Mouse (Mus musculus) ES-E14 (cell line): ENCODE results near the gene Litaf. TPM values are rescaled to one million over a fixed set of nuclear protein-coding genes. Genes with fewer than 3 reads are reported as not detected.
"Not testable (repeated sequence)": the region's sequence is repeated elsewhere in the genome, so short reads cannot be mapped to it uniquely, and the experiment has no call there.

Source experiments
- DNase-seq: peaks from one replicate; pipeline ENCODE4 v3.0.0-alpha.2; 2013; ENCODE audit warnings: low read depth, low spot score
- H3K27ac ChIP-seq: 2 replicates; pipeline ENCODE4 v1.5.1; 2012; ENCODE audit warnings: low read depth, mild to moderate bottlenecking, low read length, moderate library complexity, mixed read lengths; ENCODE audit not compliant: poor library complexity, insufficient read depth, severe bottlenecking
- H3K36me3 ChIP-seq: 2 replicates; pipeline ENCODE4 v1.6.1; 2012; ENCODE audit warnings: mild to moderate bottlenecking, low read length, moderate library complexity, mixed read lengths; ENCODE audit not compliant: control insufficient read depth, poor library complexity, insufficient read depth, severe bottlenecking
- H3K4me1 ChIP-seq, 2 experiments: fragments of 150-350 bp in 1 of 2; sonication (generic) in 1 of 2; 2 replicates each; pipeline ENCODE4 v1.6.1; 2012; ENCODE audit warnings: low read length in 2 of 2, mild to moderate bottlenecking in 1 of 2, mixed read lengths in 1 of 2; ENCODE audit not compliant: control insufficient read depth in 2 of 2, insufficient read depth in 2 of 2, poor library complexity in 1 of 2
- H3K4me3 ChIP-seq, 2 experiments: fragments of 150-350 bp in 1 of 2; sonication (generic) in 1 of 2; 2 replicates each; pipeline ENCODE4 v1.5.1; 2012; ENCODE audit warnings: low read length in 2 of 2, low read depth in 1 of 2, mild to moderate bottlenecking in 1 of 2, mixed read lengths in 1 of 2; ENCODE audit not compliant: insufficient read depth in 1 of 2, poor library complexity in 1 of 2, severe bottlenecking in 1 of 2
- H3K9ac ChIP-seq: 2 replicates; pipeline ENCODE4 v1.6.1; 2012; ENCODE audit warnings: low read depth, mild to moderate bottlenecking, low read length, mixed read lengths; ENCODE audit not compliant: poor library complexity, insufficient read depth, severe bottlenecking
- H3K9me3 ChIP-seq: fragments of 150-350 bp; sonication (generic); 2 replicates; pipeline ENCODE4 v1.6.1; 2012; ENCODE audit warnings: low read depth, mild to moderate bottlenecking, low read length; ENCODE audit not compliant: control insufficient read depth, insufficient read depth
- CHD2 ChIP-seq: IDR thresholded peaks from 2 replicates; pipeline ENCODE4 v1.6.1; 2014; ENCODE audit warnings: mild to moderate bottlenecking, low read depth, low read length, inconsistent platforms
- HCFC1 ChIP-seq: IDR thresholded peaks from 2 replicates; pipeline ENCODE4 v1.6.1; 2012; ENCODE audit warnings: low read length, inconsistent platforms, borderline replicate concordance; ENCODE audit not compliant: insufficient read depth
- MAFK ChIP-seq: IDR thresholded peaks from 2 replicates; pipeline ENCODE4 v1.6.1; 2014; ENCODE audit warnings: mild to moderate bottlenecking, low read depth, low read length, inconsistent platforms; ENCODE audit not compliant: insufficient read depth
- ZC3H11A ChIP-seq: IDR thresholded peaks from 2 replicates; pipeline ENCODE4 v1.6.1; 2012; ENCODE audit warnings: low read depth, mild to moderate bottlenecking, inconsistent platforms, low read length, borderline replicate concordance
- ZNF384 ChIP-seq: IDR thresholded peaks from 2 replicates; pipeline ENCODE4 v1.6.1; 2012; ENCODE audit warnings: low read depth, low read length, inconsistent platforms
- in situ Hi-C, 2 experiments: fragments of 600-800 bp; cut with MboI; formaldehyde crosslinking; loops; one replicate each; pipeline ENCODE4 v1.15.1; 2025; ENCODE audit warnings: low sequenced_read_pairs in 2 of 2, inconsistent platforms in 1 of 2; ENCODE audit not compliant: unreplicated experiment in 2 of 2
- total RNA-seq: library from RNA; depleted of rRNA; stranded (reverse); fragments of 300-350 nt; gene quantifications from 2 replicates; pipeline ENCODE4 v1.2.3, GENCODE M21; 2012

The Litaf gene
- total RNA-seq, 1 experiment = 25.9 TPM

DNA sequence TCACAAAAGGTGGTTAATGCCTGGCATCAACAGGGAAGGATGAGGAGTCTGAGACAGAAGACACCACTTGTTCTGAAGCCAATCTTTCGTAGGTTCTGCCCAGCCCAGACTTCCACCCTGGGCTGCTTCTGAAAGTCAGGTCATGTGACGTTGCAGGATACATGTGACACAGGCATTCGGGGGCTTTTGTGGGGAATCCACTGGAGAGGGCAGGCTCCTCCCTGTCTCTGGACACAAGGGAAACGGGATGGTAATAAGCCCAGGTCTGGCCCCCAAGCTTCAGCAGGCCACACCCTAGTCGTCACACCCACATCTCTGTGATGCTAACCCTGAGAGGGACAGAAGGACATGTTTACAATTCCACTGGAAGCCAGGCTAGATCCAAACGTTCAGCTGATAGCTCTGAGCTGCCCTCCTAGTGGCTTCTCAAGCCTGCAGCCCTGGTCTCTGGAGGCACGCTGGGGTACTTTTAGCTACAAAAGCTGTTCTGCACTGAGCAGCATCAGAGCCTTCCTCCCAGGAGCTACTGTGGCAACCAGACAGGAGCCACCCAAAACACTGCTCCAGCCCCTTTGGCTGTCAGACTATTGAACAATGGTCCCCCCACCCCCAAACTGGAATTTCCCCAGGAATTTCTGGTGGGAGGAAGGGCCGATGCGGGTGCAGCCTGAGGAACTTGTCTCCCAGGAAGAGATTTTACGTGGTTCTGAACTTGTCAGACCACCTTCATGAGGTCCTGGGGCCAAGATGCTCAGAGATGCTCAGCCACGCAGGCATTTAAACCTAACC is 48.0 kb downstream of the Litaf start:
- Histone ChIP-seq H3K9me3 (no peaks in the 10 kb centered on the region), H3K4me1 (peaks cover 1 to 8% of the 10 kb centered on the region in 2 experiments; a peak in 2 of 4 replicates), H3K27ac (peak overlapping the region; percentile 14; the same call in 1 of the 2 replicates), H3K36me3 (no peaks in the 10 kb centered on the region), H3K9ac (no peak overlapping the region), H3K4me3 (no peak overlapping the region)
- TF ChIP-seq CHD2 = no peak
- no peak for TF ChIP-seq ZNF384
- in situ Hi-C loops = no loop called here
- DNase-seq = no peak

DNA sequence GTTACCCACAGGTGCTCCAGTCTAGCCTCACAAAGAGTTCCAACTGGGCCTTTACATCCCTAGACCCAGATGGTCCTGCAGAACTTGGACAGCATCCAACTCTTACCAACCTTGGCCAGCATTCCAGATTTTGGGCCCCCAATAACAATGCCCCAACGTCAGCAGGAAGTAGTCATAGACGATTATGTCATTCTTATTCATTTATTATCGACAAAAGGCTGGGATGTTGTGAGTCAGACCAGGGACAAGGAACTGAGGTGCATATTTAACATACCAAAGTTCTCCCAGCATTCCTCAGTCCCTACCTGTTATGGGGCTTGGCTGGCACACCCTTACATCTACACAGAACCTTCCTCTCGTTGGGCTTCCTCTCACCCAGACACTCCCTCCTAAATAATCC is 49.6 kb downstream of the Litaf start:
- TF ChIP-seq ZC3H11A (no peak), MAFK (no peak), HCFC1 (no peak), CHD2 (no peak), ZNF384 (no peak)
- H3K9ac ChIP-seq = no peak overlapping the region
- no peaks in the 10 kb centered on the region for H3K36me3 ChIP-seq
- no peaks in the 10 kb centered on the region for H3K9me3 ChIP-seq
- H3K4me3 ChIP-seq = no peak overlapping the region
- DNase-seq = no peak
- no peak overlapping the region for H3K27ac ChIP-seq
- in situ Hi-C loops = no loop called here
- H3K4me1 ChIP-seq = peaks cover 1 to 8% of the 10 kb centered on the region in 2 experiments; a peak in 2 of 4 replicates

DNA sequence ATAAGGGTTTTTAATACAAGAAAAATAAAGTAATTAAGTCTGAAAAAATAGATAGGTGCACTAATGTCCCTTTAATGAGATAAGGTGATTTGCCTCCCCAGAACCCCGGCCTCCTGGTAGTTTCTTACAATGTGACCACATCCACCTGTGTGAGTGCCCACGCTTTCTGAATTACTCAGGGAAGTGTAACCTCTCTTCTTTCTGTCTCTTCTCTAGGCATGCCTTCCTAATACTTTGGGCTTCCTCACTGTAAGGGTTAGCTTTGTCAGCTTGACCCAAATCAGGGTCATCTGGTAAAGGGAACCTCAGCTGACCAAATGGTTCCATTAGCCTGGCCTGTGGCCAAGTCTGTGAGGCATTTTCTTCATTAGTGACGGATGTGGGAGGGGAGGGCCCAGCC is 51.5 kb downstream of the Litaf start:
- in situ Hi-C loops = no loop called here
- no peak overlapping the region for H3K4me3 ChIP-seq
- H3K27ac ChIP-seq = no peak overlapping the region
- H3K9ac ChIP-seq = no peak overlapping the region
- TF ChIP-seq ZC3H11A (no peak), HCFC1 (no peak), CHD2 (no peak), MAFK (no peak), ZNF384 (no peak)
- no peak for DNase-seq
- H3K36me3 ChIP-seq = no peaks in the 10 kb centered on the region
- H3K9me3 ChIP-seq = no peaks in the 10 kb centered on the region
- peaks cover 4 to 8% of the 10 kb centered on the region in 2 experiments; a peak in 3 of 4 replicates for H3K4me1 ChIP-seq

DNA sequence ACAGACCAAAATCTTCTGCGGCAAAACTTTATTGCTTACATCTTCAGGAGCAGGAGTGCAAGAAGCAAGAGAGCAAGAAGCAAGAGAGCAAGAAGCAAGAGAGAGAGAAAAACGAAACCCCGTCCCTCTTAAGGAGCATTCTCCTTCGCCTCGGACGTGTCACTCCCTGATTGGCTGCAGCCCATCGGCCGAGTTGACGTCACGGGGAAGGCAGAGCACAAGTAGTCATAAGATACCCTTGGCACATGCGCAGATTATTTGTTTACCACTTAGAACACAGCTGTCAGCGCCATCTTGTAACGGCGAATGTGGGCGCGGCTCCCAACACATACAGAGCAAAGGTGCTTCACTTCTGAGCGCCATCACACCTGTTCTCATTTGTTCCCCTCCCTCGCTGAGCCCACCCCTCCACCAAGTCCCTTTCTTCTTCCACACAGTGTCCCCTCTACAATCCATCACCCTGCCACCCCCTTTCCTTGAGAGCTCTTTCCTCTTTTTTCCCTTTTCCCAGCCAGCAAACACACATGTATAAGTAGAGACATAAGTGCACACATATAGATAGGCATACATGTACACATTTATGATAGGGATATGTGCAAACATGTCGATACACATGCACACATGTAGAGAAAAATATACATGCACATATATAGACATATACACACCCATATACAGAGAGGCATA is 52.4 kb downstream of the Litaf start:
- H3K27ac ChIP-seq, in situ Hi-C loops, H3K4me3 ChIP-seq, H3K9ac ChIP-seq, H3K9me3 ChIP-seq, DNase-seq, H3K36me3 ChIP-seq: not testable (repeated sequence)
- peaks cover 9 to 13% of the 10 kb centered on the region in 2 experiments; a peak in 3 of 4 replicates for H3K4me1 ChIP-seq
